Mouse (Mus musculus): ENCODE results near the gene Dtl.
"Not testable (repeated sequence)": the region's sequence is repeated elsewhere in the genome, so short reads cannot be mapped to it uniquely, and the experiment has no call there.

The Dtl gene

GRCm38 (mm10) chr1:191518911-191519310, 56.4 kb downstream of the Dtl start:
- no peak for DNase-seq (ENCODE audit: low read depth)

DNA sequence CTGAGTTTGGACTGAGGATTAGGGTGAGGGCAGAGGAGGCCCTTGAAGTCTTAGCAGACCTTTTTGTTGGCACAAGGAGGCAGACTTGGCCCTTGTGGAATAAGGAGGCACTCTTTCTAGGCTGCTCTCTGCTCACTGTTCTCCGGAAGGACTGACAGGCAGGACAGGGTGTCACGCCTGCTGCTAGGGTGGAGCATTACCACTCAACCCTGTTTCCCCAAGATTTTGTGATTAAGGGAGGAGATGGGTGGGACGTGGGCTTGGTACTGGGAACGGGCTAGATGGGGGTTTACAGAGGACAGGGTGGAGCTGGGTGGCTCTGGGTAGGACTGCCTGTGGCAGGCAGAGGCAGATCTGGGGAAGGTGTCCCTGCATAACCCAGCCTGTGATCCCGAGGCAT, 57.4 kb downstream of the Dtl start:
- no peak for DNase-seq (ENCODE audit: low read depth)

DNA sequence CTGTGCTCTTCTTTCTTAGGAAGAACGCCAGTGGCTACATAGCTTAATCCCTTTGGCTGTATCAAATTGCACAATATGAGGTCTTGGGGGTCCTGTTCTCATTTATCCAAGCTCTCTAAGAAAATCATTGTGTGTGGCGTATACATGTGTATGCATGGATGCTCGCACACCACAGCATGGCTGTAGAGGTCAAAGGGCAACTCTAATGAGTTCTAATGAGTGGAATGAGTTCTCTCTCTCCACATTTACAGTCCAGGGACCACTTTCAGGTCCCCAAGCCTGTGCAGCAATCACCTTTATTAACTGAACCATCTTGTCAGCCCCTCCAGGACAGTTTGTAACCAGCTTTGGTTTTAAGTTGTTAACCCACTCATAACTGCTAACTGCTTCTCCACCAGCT, 58.3 kb downstream of the Dtl start:
- DNase-seq (ENCODE audit: low read depth): no peak

DNA sequence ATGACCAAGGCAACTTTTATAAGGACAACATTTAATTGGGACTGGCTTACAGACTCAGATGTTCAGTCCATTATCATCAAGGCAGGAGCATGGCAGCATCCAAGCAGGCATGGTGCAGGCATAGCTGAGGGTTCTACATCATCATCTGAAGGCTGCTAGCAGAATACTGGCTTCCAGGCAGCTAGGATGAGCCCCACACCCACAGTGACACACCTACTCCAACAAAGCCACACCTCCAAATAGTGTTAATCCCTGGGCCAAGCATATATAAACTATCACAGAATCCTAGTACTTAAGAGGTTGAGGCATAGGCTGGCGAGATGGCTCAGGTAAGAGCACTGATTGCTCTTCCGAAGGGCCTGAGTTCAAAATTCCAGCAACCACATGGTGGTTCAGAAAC, 59.0 kb downstream of the Dtl start:
- DNase-seq (ENCODE audit: low read depth): not testable (repeated sequence)

- no peak for DNase-seq (ENCODE audit: low read depth)
These were observed 62.1 kb downstream of the Dtl start for GRCm38 (mm10) chr1:191513195-191513594.

- DNase-seq (ENCODE audit: low read depth): no peak
These were observed 63.0 kb downstream of the Dtl start for GRCm38 (mm10) chr1:191512383-191512782.

DNA sequence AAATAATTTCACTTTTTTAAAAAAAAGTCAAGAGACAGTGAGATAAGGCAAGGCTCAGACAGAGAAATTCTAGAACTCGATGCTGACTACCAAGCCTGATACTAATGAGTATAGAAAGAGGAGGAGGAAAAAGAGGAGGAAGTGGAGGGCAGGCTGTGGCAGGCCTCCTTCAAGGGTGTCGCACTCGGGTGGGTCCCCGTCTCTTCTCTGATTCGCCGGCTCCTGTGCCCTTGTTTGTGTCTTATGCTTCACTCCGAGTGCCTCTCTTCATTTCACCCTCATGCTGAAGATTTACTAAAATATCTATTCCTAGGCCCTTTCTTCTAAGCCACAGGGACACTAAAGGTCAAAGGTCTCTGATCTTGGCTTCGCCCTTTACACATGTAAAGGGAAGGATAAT, 63.8 kb downstream of the Dtl start:
- DNase-seq (ENCODE audit: low read depth): no peak

DNA sequence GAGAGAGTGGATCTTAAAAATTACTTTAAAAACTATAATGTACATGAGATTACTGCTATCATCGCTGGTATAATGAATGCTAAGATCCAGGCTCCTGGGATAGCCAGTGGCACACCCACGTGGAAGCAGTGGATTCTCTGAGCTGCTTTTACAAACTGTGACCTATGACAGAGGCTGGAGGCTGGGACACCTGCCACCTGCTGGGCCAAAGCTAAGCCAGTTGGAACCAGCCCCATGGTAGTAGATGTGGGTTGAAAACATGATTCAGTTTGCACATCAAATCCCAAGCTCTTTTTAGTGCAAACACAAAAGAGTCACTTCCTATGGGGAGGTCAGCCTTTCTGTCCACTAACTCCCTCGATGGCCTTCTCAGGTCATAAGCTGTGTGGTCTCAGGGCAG, 65.5 kb downstream of the Dtl start:
- DNase-seq (ENCODE audit: low read depth): no peak

GRCm38 (mm10) chr1:191509131-191509530, 66.2 kb downstream of the Dtl start:
- DNase-seq (ENCODE audit: low read depth): no peak

DNA sequence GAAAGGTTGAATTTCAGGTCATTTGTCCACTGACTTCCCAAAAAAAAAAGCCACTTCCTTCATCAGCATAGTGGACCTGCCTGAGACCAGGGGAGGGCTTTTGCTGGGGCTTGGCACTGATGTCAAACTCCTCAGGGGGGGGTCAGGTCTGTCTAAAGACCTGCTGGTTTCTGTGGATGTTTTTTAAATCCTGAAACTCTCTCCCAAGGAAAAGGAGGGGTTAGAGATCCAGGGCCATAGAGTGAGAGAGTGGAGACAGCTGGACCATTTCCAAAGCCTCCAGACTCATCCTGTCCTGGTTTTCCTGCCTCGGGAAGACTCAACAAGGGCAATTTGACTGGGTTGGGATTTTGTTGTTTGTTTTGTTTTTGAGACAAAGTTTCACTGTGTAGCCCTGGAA, 68.6 kb downstream of the Dtl start:
- DNase-seq (ENCODE audit: low read depth): no peak

DNA sequence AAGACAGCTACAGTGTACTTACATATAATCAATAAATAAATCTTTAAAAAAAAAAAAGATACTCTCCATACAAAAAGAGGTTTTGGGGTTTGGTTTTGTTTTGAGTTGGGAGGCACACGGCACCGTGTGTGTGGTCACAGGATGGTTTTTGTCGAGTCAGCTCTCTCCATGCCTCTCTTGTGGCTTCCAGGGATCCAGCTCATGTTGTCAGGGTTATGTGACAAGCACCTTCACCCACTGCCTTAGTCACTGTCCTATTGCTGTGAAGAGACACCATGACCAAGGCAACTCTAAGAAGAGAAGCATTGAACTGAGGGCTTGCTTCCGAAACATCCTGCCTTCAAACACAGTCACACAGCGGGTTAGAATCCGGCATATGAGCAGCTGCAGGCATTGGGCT, 75.7 kb downstream of the Dtl start:
- no peak for DNase-seq (ENCODE audit: low read depth)

DNA sequence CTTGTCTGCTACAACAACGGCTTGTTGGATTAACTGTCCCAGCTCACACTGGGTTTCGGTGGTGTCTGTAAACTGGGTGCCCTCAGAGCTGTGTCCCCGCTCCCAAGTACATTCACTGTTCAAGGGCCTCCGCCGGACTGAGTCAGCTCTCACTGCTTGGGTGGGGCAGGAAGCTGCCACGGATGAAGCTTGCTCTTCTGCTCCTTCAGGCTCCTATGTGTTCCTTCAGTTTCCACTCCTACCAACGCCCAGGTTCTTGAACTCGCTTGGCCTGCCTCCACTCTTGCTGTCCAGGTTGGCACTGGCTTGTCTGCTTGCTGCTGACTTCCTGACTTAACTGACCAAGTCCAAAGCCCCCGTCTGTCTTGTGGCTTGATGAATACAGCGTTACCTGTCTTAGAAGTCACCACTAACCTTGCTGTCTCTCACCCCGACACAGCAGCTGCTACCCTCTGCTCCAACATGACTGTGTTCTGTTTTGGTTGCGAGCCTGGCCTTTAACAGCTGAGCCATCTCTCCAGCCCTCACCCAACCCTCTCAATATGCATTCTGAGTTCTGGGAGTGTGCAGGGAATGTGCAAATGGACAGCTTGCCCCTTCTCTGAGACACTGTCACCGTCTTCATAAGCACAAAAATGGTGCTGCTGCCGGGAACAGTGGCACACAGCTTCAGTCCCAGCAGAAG, 76.9 kb downstream of the Dtl start:
- DNase-seq (ENCODE audit: low read depth): peak; percentile 68

GRCm38 (mm10) chr1:191496676-191497075, 78.7 kb downstream of the Dtl start:
- no peak for DNase-seq (ENCODE audit: low read depth)

DNA sequence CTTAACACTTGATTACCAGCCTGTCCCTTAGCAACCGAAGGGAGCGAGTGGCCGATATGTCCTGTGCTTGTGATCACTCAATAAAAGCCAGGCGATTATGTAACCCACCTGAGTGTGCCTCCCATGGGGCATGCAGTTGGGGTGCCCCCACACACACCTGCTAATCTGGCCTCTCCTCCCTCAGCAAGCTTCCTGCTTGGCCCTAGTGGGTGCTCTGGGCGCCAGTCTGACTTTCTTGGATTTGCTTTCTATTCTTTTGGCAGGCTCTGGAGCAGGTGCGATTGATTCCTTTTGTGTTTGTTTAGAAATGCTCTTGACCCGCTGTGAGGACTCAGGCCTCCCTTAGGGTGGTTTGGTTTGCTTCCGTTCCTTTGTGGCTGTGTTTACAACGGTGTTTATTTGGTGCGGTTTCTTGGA, 80.3 kb downstream of the Dtl start:
- no peak for DNase-seq (ENCODE audit: low read depth)

- no peak for DNase-seq (ENCODE audit: low read depth)
These were observed 81.1 kb downstream of the Dtl start for GRCm38 (mm10) chr1:191494303-191494655.

GRCm38 (mm10) chr1:191493476-191494302, 81.7 kb downstream of the Dtl start:
- no peak for DNase-seq (ENCODE audit: low read depth)

GRCm38 (mm10) chr1:191490446-191490845, 84.9 kb downstream of the Dtl start:
- no peak for DNase-seq (ENCODE audit: low read depth)
